Mouse (Mus musculus) hindbrain, embryonic 11.5 days (tissue): ENCODE results near the gene Ypel4. TPM values are rescaled to one million over a fixed set of nuclear protein-coding genes. Genes with fewer than 3 reads are reported as not detected.

Experiments used
- ATAC-seq: fragments of 200-750 bp; cut with Nextera tagmentation; 2 replicates; pipeline ENCODE4 v1.8.0; 2017; ENCODE audit warnings: mild to moderate bottlenecking, moderate TSS enrichment, moderate library complexity; ENCODE audit not compliant: low FRiP score
- DNase-seq: peaks from one replicate; pipeline ENCODE4 v3.0.0-alpha.2; 2015; ENCODE audit warnings: low spot score
- H3K27ac ChIP-seq: fragments of 300-500 bp; sonication (generic); 2 replicates; pipeline ENCODE4 v1.5.1; 2014; ENCODE audit warnings: mild to moderate bottlenecking, low read depth, low read length
- H3K27me3 ChIP-seq: fragments of 300-500 bp; sonication (generic); 2 replicates; pipeline ENCODE4 v1.6.1; 2014; ENCODE audit warnings: mild to moderate bottlenecking, low read length, moderate library complexity, mixed read lengths; ENCODE audit not compliant: control insufficient read depth, insufficient read depth
- H3K36me3 ChIP-seq: fragments of 300-500 bp; sonication (generic); 2 replicates; pipeline ENCODE4 v1.6.1; 2014; ENCODE audit warnings: mild to moderate bottlenecking, low read length, moderate library complexity, mixed read lengths; ENCODE audit not compliant: control insufficient read depth, insufficient read depth
- H3K4me1 ChIP-seq: fragments of 300-500 bp; sonication (generic); replicated peaks from 2 replicates; pipeline ENCODE4 v1.6.1; 2014; ENCODE audit warnings: low read length, mixed read lengths; ENCODE audit not compliant: control insufficient read depth, insufficient read depth
- H3K4me2 ChIP-seq: fragments of 300-500 bp; sonication (generic); replicated peaks from 2 replicates; pipeline ENCODE4 v1.6.1; 2014; ENCODE audit warnings: mild to moderate bottlenecking, low read depth, low read length
- H3K4me3 ChIP-seq: fragments of 300-500 bp; sonication (generic); 2 replicates; pipeline ENCODE4 v1.5.1; 2014; ENCODE audit warnings: low read depth, low read length
- H3K9ac ChIP-seq: fragments of 300-500 bp; sonication (generic); 2 replicates; pipeline ENCODE4 v1.6.1; 2014; ENCODE audit warnings: low read depth, low read length
- H3K9me3 ChIP-seq: fragments of 300-500 bp; sonication (generic); 2 replicates; pipeline ENCODE4 v1.6.1; 2016; ENCODE audit warnings: low read length; ENCODE audit not compliant: control insufficient read depth
- WGBS: fragments of 180-500 bp; shearing (Covaris S2); extraction: QIAGEN DNeasy Blood & Tissue Kit; methylation state at CpG from one replicate; pipeline ENCODE4 v1.1.7; 2014; 5-methylcytosine and 5-hydroxymethylcytosine counted together
- polyA plus RNA-seq: library from polyadenylated mRNA; unstranded; fragments of >200 nt; fragmentation: Nextera tagmentation; extraction: Ambion mirVana; gene quantifications from 2 replicates; pipeline ENCODE4 v1.2.1, GENCODE M21; 2014

Gene Ypel4
- polyA plus RNA-seq, 1 experiment from 2014 or later: 16.4 TPM

DNA sequence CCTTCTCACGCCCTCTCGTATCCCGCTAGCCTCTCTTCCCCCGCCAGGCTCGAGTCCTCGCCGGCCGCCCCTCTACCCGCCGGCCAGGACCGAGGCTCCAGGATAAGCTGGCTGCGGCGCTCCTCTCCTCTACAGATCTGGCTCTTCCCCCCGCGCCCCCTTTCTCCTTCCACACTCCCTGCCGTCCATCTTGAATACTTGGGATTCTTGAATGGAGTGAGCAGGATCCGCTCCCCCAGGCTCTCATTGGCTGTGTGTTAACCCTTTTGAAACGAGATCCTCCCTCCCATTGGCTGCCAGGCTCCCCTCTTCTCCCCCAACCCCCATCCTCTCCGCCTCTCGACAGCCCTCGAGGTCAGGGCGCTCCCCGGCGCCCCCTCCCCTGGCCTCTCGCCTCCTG is 9.7 kb downstream of the Ypel4 start, which contains the start of gene Gm19426:
TSS of gene Gm19426 (minus strand) at position 95 of the 400 bp plus-strand sequence.
- H3K4me3 ChIP-seq: peak within 1 kb of the TSS; percentile 87
- H3K36me3 ChIP-seq: no peaks in the 10 kb centered on the region
- peaks cover 12% of the 10 kb centered on the region for H3K4me1 ChIP-seq
- peak within 1 kb of the TSS; percentile 94 for H3K4me2 ChIP-seq
- ATAC-seq: peak; percentile 83
- WGBS: 0% methylated on average over 25 of the region's 25 CpGs
- no peaks in the 10 kb centered on the region for H3K9me3 ChIP-seq
- peak within 1 kb of the TSS; percentile 98 for H3K9ac ChIP-seq
- no peaks in the 10 kb centered on the region for H3K27me3 ChIP-seq
- DNase-seq: peak; percentile 90
- peak within 1 kb of the TSS; percentile 99 for H3K27ac ChIP-seq

DNA sequence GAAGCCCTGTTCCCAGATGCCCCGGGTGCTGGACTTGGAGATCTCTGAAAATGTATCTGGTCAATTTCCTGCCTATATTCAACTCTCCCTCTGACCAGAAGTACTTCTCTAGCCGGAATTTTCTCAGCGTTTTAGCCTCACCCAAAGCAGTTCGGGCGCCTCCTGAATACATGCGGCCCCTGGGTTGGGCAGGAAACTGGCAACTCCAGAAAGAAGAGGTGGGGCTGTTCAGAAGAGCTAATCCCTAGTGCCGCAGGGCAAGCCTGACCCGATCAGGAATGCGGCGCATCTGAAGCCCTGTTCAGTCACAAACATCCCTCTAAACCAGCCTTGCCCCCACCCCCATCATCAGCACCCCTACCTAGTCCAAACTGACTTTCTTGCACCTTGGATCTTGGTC is 10.3 kb downstream of the Ypel4 start:
- ATAC-seq: peak; percentile 23
- Histone ChIP-seq H3K4me1 (peaks cover 10% of the 10 kb centered on the region), H3K4me2 (peak overlapping the region; percentile 94), H3K4me3 (peak overlapping the region; percentile 87), H3K9ac (peak overlapping the region; percentile 51), H3K27ac (peak overlapping the region; percentile 99), H3K9me3 (no peaks in the 10 kb centered on the region), H3K36me3 (no peaks in the 10 kb centered on the region), H3K27me3 (no peaks in the 10 kb centered on the region)
- DNase-seq: no peak
- WGBS: under 1% methylated on average over 10 of the region's 10 CpGs

DNA sequence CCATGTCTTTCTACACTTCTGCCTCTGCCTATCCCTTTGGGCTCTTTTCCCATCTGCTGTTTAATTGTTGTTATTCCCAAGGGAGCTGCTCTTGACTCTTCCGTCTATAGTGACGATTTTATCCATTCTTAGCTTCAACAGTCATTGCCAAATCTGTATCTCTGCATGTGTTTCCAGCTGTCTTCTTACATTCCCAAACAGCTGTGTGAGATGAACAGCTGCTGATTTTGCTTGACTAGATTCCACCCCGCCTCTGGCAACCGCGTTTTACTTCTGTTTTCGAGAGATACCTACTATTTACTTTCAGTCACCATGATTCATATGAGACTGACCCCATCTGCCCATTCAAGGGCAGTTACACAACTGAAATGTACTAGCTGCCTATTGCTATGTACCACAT is 16.3 kb downstream of the Ypel4 start:
- no peak overlapping the region for H3K27ac ChIP-seq
- H3K4me1 ChIP-seq: no peaks in the 10 kb centered on the region
- DNase-seq (no peak), ATAC-seq (no peak)
- no peak overlapping the region for H3K4me2 ChIP-seq
- no peaks in the 10 kb centered on the region for H3K36me3 ChIP-seq
- WGBS: 72% methylated on average over 6 of the region's 6 CpGs
- no peaks in the 10 kb centered on the region for H3K27me3 ChIP-seq
- no peak overlapping the region for H3K4me3 ChIP-seq
- H3K9me3 ChIP-seq: no peaks in the 10 kb centered on the region
- no peak overlapping the region for H3K9ac ChIP-seq

DNA sequence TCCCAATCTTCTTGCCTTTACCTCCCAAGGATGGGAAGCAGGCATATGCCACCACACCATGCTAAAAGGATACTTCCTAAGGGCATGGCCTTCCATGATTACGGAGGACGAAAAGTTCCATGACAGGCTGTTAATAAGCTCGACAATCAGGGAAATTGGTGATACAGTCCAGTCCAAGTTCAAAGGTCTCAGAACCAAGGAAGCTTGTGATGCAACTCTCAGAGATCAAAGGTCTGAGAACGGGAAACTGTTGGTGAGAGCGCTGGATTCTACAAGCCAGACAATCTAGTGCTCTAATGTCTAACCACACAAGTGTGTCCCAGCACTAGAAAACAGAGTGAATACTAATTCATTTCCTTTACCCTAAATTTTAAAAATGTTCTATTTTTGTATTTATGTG is 22.4 kb downstream of the Ypel4 start:
- Histone ChIP-seq H3K27me3 (no peaks in the 10 kb centered on the region), H3K4me3 (no peak overlapping the region), H3K9ac (no peak overlapping the region), H3K4me1 (no peaks in the 10 kb centered on the region), H3K9me3 (no peaks in the 10 kb centered on the region), H3K27ac (no peak overlapping the region), H3K36me3 (no peaks in the 10 kb centered on the region), H3K4me2 (no peak overlapping the region)
- ATAC-seq: no peak
- WGBS: 86% methylated on average over 5 of the region's 5 CpGs
- DNase-seq: no peak

DNA sequence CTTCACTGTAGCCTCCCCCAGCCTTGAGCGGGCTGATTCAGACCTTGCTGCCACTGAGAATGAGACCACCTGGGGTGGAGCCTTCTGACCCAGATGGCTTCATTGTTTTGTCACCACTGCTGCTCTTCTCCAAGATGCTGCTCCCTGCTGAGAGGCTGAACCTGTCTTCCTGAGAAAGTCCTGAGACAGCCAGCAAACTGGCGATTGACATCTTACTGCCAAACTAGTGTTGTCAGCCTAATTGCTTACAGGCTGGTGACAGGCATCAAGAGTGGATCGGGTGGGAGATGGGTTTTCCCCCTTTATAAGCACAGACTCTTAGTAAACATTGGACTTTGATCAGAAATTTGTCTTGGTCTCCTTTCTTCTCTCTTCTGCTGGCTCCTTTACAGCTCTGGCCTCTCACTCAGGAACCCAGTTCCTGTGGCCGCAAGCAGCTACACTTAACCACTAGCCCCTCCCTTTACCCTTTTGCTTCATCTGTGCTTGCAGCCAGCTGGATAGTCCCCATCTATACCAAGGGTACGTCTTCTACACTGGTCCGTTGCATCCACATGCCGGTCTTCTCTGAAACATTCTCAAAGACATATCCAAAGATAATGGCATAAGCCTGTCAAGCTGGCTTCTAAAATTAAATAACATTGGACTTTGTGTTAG is 23.3 kb downstream of the Ypel4 start:
- no peak for DNase-seq
- ATAC-seq: no peak
- Histone ChIP-seq H3K4me2 (no peak overlapping the region), H3K4me3 (no peak overlapping the region), H3K27me3 (no peaks in the 10 kb centered on the region), H3K9me3 (no peaks in the 10 kb centered on the region), H3K9ac (no peak overlapping the region), H3K27ac (no peak overlapping the region), H3K36me3 (no peaks in the 10 kb centered on the region), H3K4me1 (no peaks in the 10 kb centered on the region)
- WGBS: 65% methylated on average over 7 of the region's 7 CpGs

DNA sequence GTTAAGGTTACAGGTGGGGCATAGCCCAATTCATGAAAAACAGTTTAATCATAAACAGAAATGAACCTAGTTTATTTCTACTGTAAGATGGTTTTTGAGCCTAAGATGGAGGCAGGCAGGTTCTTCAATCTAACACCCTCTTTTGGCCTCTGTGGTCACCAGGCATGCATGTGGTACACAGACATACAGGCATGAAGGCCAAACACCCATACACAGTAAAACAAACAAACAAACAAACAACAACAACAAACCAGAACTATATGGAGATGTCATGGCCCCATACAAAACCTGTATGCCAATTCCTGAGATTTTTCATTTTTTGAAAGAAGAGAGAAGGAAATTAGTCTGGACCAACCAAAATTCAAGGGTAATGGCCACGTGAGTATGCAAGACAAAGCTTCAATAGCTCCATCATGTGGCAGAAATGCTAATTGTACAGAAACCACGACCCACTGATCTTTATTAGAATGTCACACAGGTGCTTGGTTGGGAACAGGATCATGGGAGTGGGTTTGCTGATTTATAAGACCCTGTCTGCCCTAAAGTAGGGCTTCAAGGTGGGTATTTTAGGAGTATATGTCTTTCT is 24.8 kb downstream of the Ypel4 start:
- no peaks in the 10 kb centered on the region for H3K9me3 ChIP-seq
- no peak overlapping the region for H3K4me3 ChIP-seq
- no peaks in the 10 kb centered on the region for H3K27me3 ChIP-seq
- 2% methylated on average over 2 of the region's 2 CpGs for WGBS
- H3K4me1 ChIP-seq: no peaks in the 10 kb centered on the region
- DNase-seq (peak; percentile 74), ATAC-seq (peak; percentile 67; the same call in 1 of the 2 replicates)
- no peak overlapping the region for H3K9ac ChIP-seq
- H3K27ac ChIP-seq: no peak overlapping the region
- H3K4me2 ChIP-seq: no peak overlapping the region
- H3K36me3 ChIP-seq: no peaks in the 10 kb centered on the region

DNA sequence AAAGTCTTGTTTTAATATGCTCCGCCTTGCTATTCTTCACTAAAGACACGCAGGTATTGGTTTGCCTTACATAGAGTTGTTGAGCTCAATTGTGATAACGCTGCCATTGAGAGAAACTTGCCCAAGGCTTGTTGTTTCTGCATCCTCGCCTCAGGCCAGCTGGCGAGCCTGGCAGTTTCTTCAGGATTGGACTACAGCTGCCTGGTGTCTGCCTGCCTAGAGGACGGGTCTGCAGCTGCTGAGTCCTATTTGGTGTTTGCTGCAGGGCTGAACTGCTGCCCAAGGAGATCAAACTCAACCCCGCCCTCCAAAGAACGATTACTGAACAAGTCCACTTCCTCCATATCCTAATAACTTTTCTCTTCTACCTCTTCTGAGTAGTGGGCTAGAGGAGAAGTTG is 26.9 kb downstream of the Ypel4 start:
- H3K27me3 ChIP-seq: no peaks in the 10 kb centered on the region
- no peaks in the 10 kb centered on the region for H3K36me3 ChIP-seq
- no peak overlapping the region for H3K4me3 ChIP-seq
- no peaks in the 10 kb centered on the region for H3K4me1 ChIP-seq
- ATAC-seq (no peak), DNase-seq (no peak)
- H3K9me3 ChIP-seq: no peaks in the 10 kb centered on the region
- H3K27ac ChIP-seq: no peak overlapping the region
- H3K9ac ChIP-seq: no peak overlapping the region
- 69% methylated on average over 8 of the region's 8 CpGs for WGBS
- H3K4me2 ChIP-seq: no peak overlapping the region

DNA sequence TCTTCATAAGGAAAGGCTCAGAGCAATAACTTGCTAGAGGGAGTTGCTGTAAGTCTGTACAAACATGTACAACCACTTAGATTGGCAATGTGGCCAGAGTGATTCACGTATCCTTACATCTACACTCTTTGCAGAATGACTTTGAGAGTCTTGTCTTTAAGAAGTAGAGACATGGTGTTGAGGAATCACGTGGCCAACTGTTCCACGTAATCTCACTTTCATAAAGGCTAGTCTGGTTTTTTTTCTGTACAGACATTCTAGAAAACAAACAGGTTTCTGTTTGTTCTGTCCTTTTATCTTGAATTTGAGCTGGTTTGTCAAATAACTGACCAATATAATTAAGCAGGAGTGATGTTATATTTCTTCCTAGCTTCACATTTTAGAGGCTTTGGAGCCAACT is 27.5 kb downstream of the Ypel4 start:
- Histone ChIP-seq H3K36me3 (no peaks in the 10 kb centered on the region), H3K9me3 (no peaks in the 10 kb centered on the region), H3K27me3 (no peaks in the 10 kb centered on the region), H3K4me3 (no peak overlapping the region), H3K9ac (no peak overlapping the region), H3K4me2 (no peak overlapping the region), H3K4me1 (no peaks in the 10 kb centered on the region), H3K27ac (no peak overlapping the region)
- DNase-seq (no peak), ATAC-seq (no peak)
- 90% methylated on average over 3 of the region's 3 CpGs for WGBS

DNA sequence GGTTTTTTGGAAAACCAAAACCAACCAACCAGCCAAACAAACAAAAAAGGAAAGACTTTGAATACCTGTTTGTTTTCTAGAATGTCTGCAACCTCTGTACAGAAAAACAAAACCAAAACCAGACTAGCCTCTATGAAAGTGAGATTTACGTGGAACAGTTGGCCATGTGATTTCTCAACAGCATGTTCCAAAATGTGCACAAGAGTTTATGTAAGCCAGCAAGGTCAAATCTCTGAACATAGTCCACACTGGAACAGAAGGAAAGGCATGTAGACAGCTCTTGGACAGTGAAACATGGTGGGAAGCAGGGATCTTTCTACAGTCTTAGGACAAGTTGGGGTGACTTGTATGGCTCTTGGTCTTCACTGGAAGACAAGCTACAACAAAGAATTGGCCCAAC is 28.0 kb downstream of the Ypel4 start:
- ATAC-seq: no peak
- WGBS: 88% methylated on average over 1 of the region's 1 CpGs
- DNase-seq: no peak
- Histone ChIP-seq H3K4me1 (no peaks in the 10 kb centered on the region), H3K27me3 (no peaks in the 10 kb centered on the region), H3K36me3 (no peaks in the 10 kb centered on the region), H3K4me3 (no peak overlapping the region), H3K27ac (no peak overlapping the region), H3K4me2 (no peak overlapping the region), H3K9ac (no peak overlapping the region), H3K9me3 (no peaks in the 10 kb centered on the region)
